Mouse (Mus musculus) G1E (cell line): ENCODE measurements at regions not wholly inside any gene's neighbourhood (a gene's known extent, or its start where the extent isn't known, plus 50 kb on each side); places are given as distances from the start of the nearest gene placed in this dataset.

ENCODE experiments used
- CTCF ChIP-seq: IDR thresholded peaks from 2 replicates; pipeline ENCODE4 v1.5.1; 2012; ENCODE audit warnings: low read depth, low read length, inconsistent platforms, mixed read lengths
- GATA1 ChIP-seq: IDR thresholded peaks from 2 replicates; pipeline ENCODE4 v1.6.1; 2012; ENCODE audit warnings: borderline replicate concordance, low read length, inconsistent platforms, mixed read lengths
- POLR2AphosphoS5 ChIP-seq: IDR thresholded peaks from 2 replicates; pipeline ENCODE4 v1.6.1; 2012; ENCODE audit warnings: low read depth, low read length, inconsistent platforms; ENCODE audit not compliant: insufficient replicate concordance
- TAL1 ChIP-seq: conservative IDR thresholded peaks from 2 replicates; pipeline ENCODE4 v1.6.1; 2012; ENCODE audit warnings: low read depth, low read length, inconsistent platforms, mixed read lengths

GRCm38 (mm10) chr11:111747262-111747946 is 681.4 kb downstream of the Kcnj2 start:
- TF ChIP-seq CTCF (no peak), GATA1 (no peak), TAL1 (no peak), POLR2AphosphoS5 (no peak)
